Mouse (Mus musculus) myocyte (in vitro differentiated cells): ENCODE measurements around the gene Foxp4. TPM values are rescaled to one million over a fixed set of nuclear protein-coding genes. Genes with fewer than 3 reads are reported as not detected.

Experiments used
- H3K27me3 ChIP-seq: one replicate; pipeline ENCODE4 v1.6.1; 2011; ENCODE audit not compliant: control insufficient read depth, insufficient read depth, insufficient read length
- H3K36me3 ChIP-seq: one replicate; pipeline ENCODE4 v1.6.1; 2011; ENCODE audit not compliant: control insufficient read depth, insufficient read depth
- H3K4me2 ChIP-seq: one replicate; pipeline ENCODE4 v1.6.1; 2011; ENCODE audit warnings: low read depth, control low read depth
- H3K4me3 ChIP-seq: one replicate; pipeline ENCODE4 v1.5.1; 2011; ENCODE audit warnings: mild to moderate bottlenecking, control low read depth, moderate library complexity
- H3K79me2 ChIP-seq: one replicate; pipeline ENCODE4 v1.6.1; 2011; ENCODE audit not compliant: control insufficient read depth, insufficient read depth
- H3ac ChIP-seq: one replicate; pipeline ENCODE4 v1.6.1; 2011; ENCODE audit not compliant: control insufficient read depth, insufficient read length
- CEBPB ChIP-seq: IDR thresholded peaks from 2 replicates; pipeline ENCODE4 v1.6.1; 2011; ENCODE audit warnings: mild to moderate bottlenecking, moderate library complexity; ENCODE audit not compliant: poor library complexity, insufficient read depth, severe bottlenecking
- E2F4 ChIP-seq: IDR thresholded peaks from one replicate; pipeline ENCODE4 v1.6.1; 2011; ENCODE audit warnings: mild to moderate bottlenecking, control low read depth, moderate library complexity; ENCODE audit not compliant: insufficient read depth
- MAX ChIP-seq: IDR thresholded peaks from one replicate; pipeline ENCODE4 v1.6.1; 2011; ENCODE audit warnings: low read depth, mild to moderate bottlenecking, control low read depth
- MYOD1 ChIP-seq, 3 experiments: IDR thresholded peaks; one replicate each; pipeline ENCODE4 v1.6.1; 2011; ENCODE audit warnings: control low read depth in 2 of 3, low read depth in 2 of 3, mild to moderate bottlenecking in 2 of 3, moderate library complexity in 1 of 3; ENCODE audit not compliant: insufficient read length in 2 of 3, control insufficient read depth in 1 of 3
- MYOG ChIP-seq, 3 experiments: IDR thresholded peaks; one replicate each; pipeline ENCODE4 v1.6.1; 2011; ENCODE audit warnings: control low read depth in 2 of 3, low read depth in 2 of 3, mild to moderate bottlenecking in 2 of 3; ENCODE audit not compliant: insufficient read length in 2 of 3, control insufficient read depth in 1 of 3, insufficient read depth in 1 of 3
- POLR2A ChIP-seq: IDR thresholded peaks from one replicate; pipeline ENCODE4 v1.6.1; 2011; ENCODE audit warnings: low read depth, mild to moderate bottlenecking, control low read depth, moderate library complexity; ENCODE audit not compliant: insufficient read length
- POLR2AphosphoS2 ChIP-seq: IDR thresholded peaks from one replicate; pipeline ENCODE4 v1.6.1; 2011; ENCODE audit warnings: low read depth, control low read depth; ENCODE audit not compliant: insufficient read length
- REST ChIP-seq: IDR thresholded peaks from one replicate; pipeline ENCODE4 v1.6.1; 2011; ENCODE audit warnings: mild to moderate bottlenecking, control low read depth, moderate library complexity; ENCODE audit not compliant: insufficient read depth, insufficient read length
- SRF ChIP-seq: IDR thresholded peaks from one replicate; pipeline ENCODE4 v1.6.1; 2011; ENCODE audit warnings: low read depth; ENCODE audit not compliant: control insufficient read depth, insufficient read length
- TCF12 ChIP-seq: IDR thresholded peaks from one replicate; pipeline ENCODE4 v1.6.1; 2011; ENCODE audit warnings: mild to moderate bottlenecking, control low read depth; ENCODE audit not compliant: poor library complexity, insufficient read depth, severe bottlenecking
- TCF3 ChIP-seq: IDR thresholded peaks from one replicate; pipeline ENCODE4 v1.6.1; 2011; ENCODE audit warnings: low read depth, control low read depth; ENCODE audit not compliant: insufficient read length
- USF1 ChIP-seq: IDR thresholded peaks from one replicate; pipeline ENCODE4 v1.6.1; 2011; ENCODE audit warnings: low read depth, mild to moderate bottlenecking, control low read depth, moderate library complexity
- polyA plus RNA-seq: library from polyadenylated mRNA; unstranded; fragments of >200 nt; fragmentation: generic; extraction: Trizol; gene quantifications from one replicate; pipeline ENCODE4 v1.2.1, GENCODE M21; 2012; ENCODE audit warnings: missing spikeins

Foxp4 gene
- polyA plus RNA-seq, 1 experiment: 24.7 TPM

DNA sequence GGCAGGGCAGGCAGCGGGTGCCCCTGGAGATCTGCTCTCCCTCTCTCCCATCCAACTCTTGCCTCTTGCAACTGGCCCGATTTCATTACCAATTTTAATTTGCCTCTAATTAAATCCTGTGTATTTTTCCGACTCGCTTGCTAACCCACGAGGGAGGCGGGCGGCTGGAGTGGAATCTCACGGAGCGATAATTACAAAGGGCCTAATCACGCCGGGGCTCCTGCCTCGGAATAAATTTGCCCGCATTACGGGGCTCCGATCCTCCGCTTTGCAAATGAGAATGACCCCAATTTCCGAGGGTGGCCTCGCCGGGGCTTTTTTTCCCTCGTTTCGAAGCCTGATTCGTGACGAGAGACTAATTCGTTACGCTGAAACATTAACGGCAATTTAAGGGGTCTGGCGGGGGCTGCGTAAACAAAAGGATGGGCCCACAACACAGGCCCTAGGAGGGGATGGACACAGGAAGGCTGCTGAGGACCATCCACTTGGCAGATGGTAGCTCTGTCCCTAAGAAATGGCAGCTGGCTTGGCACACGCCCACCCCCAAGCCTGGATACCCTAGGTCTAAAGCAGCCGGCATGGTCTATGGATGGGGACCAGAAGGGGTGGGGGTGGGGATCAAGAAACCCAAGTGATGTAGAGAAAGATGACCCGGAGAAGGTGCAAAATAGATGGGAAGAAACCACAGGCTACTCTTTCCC, 52.0 kb downstream of the Foxp4 start:
- no peak overlapping the region for H3K4me3 ChIP-seq

DNA sequence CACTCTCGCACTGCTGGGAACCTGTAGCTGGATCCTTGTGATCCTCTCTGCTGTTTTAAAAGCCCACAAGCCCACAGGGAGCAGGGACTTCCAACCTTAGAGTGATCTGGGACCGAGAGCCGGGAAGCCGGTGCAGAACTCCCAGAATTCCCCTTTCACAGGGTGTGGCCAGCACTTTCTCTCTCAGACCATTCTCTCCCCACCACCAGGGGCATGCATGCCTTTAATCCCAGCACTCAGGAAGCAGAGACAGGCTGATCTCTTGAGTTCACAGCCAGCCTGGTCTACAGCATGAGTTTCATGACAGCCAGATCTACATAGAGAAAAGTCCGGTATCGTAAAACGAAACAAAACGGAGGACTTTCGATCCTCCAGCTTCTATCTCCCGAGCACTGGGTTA, 54.6 kb downstream of the Foxp4 start:
- peaks cover 8% of the 10 kb centered on the region for H3K36me3 ChIP-seq
- H3K27me3 ChIP-seq: no peaks in the 10 kb centered on the region
- H3K79me2 ChIP-seq: no peaks in the 10 kb centered on the region
- no peak overlapping the region for H3K4me2 ChIP-seq
- H3K4me3 ChIP-seq: no peak overlapping the region
- no peak overlapping the region for H3ac ChIP-seq
- TF ChIP-seq MYOG (IDR thresholded peaks at IDR 0.05; ENCODE audit: control insufficient read depth in 1 of 3, insufficient read depth in 1 of 3, insufficient read length in 2 of 3, low read depth in 2 of 3) (no peak), USF1 (no peak), REST (no peak), TCF12 (no peak), POLR2A (no peak), TCF3 (no peak), POLR2AphosphoS2 (no peak), E2F4 (no peak), MAX (no peak)

More for the DNA sequence above, 52.0 kb downstream of the Foxp4 start:
- TF ChIP-seq E2F4 (no peak), POLR2AphosphoS2 (no peak), CEBPB (no peak), TCF3 (no peak), MYOD1 (IDR thresholded peaks at IDR 0.05; ENCODE audit: control insufficient read depth in 1 of 3, insufficient read length in 2 of 3, low read depth in 2 of 3) (no peak), TCF12 (no peak), POLR2A (no peak), USF1 (no peak), REST (no peak), SRF (no peak), MAX (no peak), MYOG (IDR thresholded peaks at IDR 0.05; ENCODE audit: control insufficient read depth in 1 of 3, insufficient read depth in 1 of 3, insufficient read length in 2 of 3, low read depth in 2 of 3) (no peak)
- H3K4me2 ChIP-seq: no peak overlapping the region
- H3ac ChIP-seq: no peak overlapping the region
- peaks cover 8% of the 10 kb centered on the region for H3K36me3 ChIP-seq
- H3K79me2 ChIP-seq: no peaks in the 10 kb centered on the region
- no peaks in the 10 kb centered on the region for H3K27me3 ChIP-seq

DNA sequence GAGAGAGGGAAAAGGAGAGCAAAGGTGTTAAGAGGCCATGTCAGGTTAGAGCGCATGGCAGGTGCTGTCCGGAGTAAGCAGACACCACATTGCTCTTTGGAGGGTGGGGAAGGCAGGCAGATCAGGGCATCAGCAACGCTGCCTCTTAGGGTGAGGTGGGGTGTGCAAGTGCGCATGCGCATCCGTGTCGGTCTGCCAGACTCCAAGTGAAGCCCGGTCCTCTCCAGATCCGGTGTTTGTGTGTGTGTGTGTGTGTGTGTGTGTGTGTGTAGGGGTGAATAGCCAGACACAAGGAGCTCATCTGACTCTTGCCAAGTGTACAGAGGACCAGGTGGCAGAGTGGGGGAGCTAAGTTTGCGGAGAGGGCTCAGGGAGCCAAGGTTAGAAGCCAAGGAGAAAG, 58.4 kb downstream of the Foxp4 start:
- H3K36me3 ChIP-seq: no peaks in the 10 kb centered on the region
- H3K4me3 ChIP-seq: no peak overlapping the region
- no peak overlapping the region for H3ac ChIP-seq
- no peak overlapping the region for H3K4me2 ChIP-seq
- no peaks in the 10 kb centered on the region for H3K79me2 ChIP-seq
- TF ChIP-seq USF1: no peak
- TF ChIP-seq E2F4: no peak
- peak; percentile 77 for TF ChIP-seq POLR2AphosphoS2
- TF ChIP-seq MYOD1 (IDR thresholded peaks at IDR 0.05; ENCODE audit: control insufficient read depth in 1 of 3, insufficient read length in 2 of 3, low read depth in 2 of 3): no peak
- no peak for TF ChIP-seq MAX
- TF ChIP-seq MYOG (IDR thresholded peaks at IDR 0.05; ENCODE audit: control insufficient read depth in 1 of 3, insufficient read depth in 1 of 3, insufficient read length in 2 of 3, low read depth in 2 of 3): no peak
- H3K27me3 ChIP-seq: no peaks in the 10 kb centered on the region

DNA sequence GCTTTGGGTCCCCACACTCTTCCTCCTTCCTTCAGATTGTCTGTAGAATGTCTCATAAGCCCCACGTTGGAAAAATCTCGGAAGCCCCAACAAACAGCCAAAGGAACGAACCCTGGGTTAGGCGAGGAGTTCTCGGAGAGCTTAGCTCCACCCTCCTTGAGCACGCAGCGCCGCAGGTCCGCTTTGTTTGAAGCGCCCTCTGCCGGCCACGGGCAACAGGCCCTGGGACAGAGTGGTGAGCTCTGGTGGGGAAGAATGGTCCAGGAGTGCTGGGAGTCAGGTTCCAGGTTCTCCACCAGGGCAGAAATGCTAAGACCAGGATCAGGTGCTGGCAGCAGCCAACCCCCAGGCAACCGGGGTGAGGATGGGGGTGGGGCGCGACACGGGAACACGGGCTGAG, 59.9 kb downstream of the Foxp4 start:
- no peaks in the 10 kb centered on the region for H3K79me2 ChIP-seq
- H3K4me3 ChIP-seq: no peak overlapping the region
- TF ChIP-seq SRF (no peak), TCF3 (no peak), REST (no peak), USF1 (no peak), TCF12 (no peak), E2F4 (no peak), MAX (no peak)
- no peak overlapping the region for H3ac ChIP-seq
- H3K4me2 ChIP-seq: no peak overlapping the region
- H3K36me3 ChIP-seq: no peaks in the 10 kb centered on the region
- H3K27me3 ChIP-seq: no peaks in the 10 kb centered on the region

DNA sequence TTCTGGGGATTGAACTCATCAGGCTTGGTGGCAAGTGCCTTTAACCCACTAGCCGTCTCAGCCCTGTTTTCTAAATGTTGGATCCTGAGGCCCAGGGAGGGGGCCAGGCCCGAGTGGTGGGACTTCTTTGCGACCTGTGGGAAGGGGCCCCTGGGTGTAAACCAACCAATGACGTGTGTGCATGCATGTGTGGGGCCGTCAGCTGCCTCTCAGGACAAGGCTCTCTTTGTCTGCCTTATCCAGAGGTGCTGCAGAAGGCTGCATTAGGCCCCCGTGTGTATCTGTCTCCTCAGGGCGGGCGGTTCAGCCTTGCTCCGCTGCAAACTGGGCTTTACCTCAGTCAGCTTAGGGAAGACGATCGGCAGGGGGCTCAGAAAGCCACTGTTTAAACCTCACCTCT, 61.0 kb downstream of the Foxp4 start:
- H3K36me3 ChIP-seq: no peaks in the 10 kb centered on the region
- TF ChIP-seq MYOG (IDR thresholded peaks at IDR 0.05; ENCODE audit: control insufficient read depth in 1 of 3, insufficient read depth in 1 of 3, insufficient read length in 2 of 3, low read depth in 2 of 3) (no peak), REST (no peak), MYOD1 (IDR thresholded peaks at IDR 0.05; ENCODE audit: control insufficient read depth in 1 of 3, insufficient read length in 2 of 3, low read depth in 2 of 3) (no peak), TCF3 (no peak), POLR2A (no peak), USF1 (no peak), TCF12 (no peak), E2F4 (no peak), SRF (no peak), POLR2AphosphoS2 (no peak), MAX (no peak), CEBPB (no peak)

More for the DNA sequence above, 61.0 kb downstream of the Foxp4 start:
- no peak overlapping the region for H3K4me2 ChIP-seq
- H3ac ChIP-seq: no peak overlapping the region
- no peak overlapping the region for H3K4me3 ChIP-seq
- no peaks in the 10 kb centered on the region for H3K27me3 ChIP-seq
- H3K79me2 ChIP-seq: no peaks in the 10 kb centered on the region
